Mouse (Mus musculus): ENCODE results near the gene Itgad. TPM values are rescaled to one million over a fixed set of nuclear protein-coding genes. Genes with fewer than 3 reads are reported as not detected.

Itgad gene
- not detected in 2 replicates for polyA plus RNA-seq (2012; rRNA removed)
- polyA plus RNA-seq (2014; fragmentation: Nextera tagmentation; extraction: Ambion mirVana) = not detected in 2 replicates

DNA sequence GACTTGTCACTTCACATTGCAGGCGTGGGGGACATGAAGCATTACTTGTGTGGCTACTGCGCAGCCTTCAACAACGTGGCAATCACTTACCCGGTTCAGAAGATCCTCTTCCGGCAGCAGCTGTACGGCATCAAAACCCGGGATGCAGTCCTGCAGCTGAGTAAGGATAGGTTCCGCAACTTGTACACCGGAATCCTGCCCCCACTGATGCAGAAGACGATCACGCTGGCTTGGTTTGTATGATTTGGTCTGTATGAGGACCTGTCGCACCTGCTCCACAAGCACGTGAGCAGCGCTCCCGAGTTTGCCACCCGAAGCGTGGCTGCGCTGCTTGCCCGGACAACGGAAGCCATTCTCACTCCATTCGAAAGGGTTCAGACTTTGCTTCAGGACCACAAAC, at the start of gene Itgad:
Gene Itgad, plus strand, starts transcription at position 301 of the 400 bp plus-strand sequence.
- H3K27ac ChIP-seq (replicated peaks; ENCODE audit: low read depth, low read length) = no peak within 1 kb of the TSS
- ATAC-seq (ENCODE audit: low FRiP score, low read depth) (no peak), DNase-seq (ENCODE audit: low spot score) (no peak)
- no peaks in the 10 kb centered on the region for H3K36me3 ChIP-seq (ENCODE audit: control insufficient read depth, insufficient read depth, low read length)
- no peaks in the 10 kb centered on the region for H3K9me3 ChIP-seq (ENCODE audit: control insufficient read depth, low read length)
- H3K9ac ChIP-seq (ENCODE audit: low read depth, low read length, severe bottlenecking) = no peak within 1 kb of the TSS
- no peak for TF ChIP-seq POLR2A (IDR thresholded peaks at IDR 0.05; ENCODE audit: borderline replicate concordance, extremely low read depth, insufficient read depth, insufficient read length)
- WGBS = 91% methylated on average over 21 of the region's 21 CpGs
- H3K4me2 ChIP-seq (replicated peaks; ENCODE audit: low read depth, low read length, severe bottlenecking) = no peak within 1 kb of the TSS
- no peak within 1 kb of the TSS for H3K4me3 ChIP-seq (replicated peaks; ENCODE audit: low read length)
- H3K4me1 ChIP-seq (ENCODE audit: control insufficient read depth, insufficient read depth, low read length) = no peaks in the 10 kb centered on the region
- H3K27me3 ChIP-seq (ENCODE audit: control insufficient read depth, insufficient read depth, low read length) = no peaks in the 10 kb centered on the region

DNA sequence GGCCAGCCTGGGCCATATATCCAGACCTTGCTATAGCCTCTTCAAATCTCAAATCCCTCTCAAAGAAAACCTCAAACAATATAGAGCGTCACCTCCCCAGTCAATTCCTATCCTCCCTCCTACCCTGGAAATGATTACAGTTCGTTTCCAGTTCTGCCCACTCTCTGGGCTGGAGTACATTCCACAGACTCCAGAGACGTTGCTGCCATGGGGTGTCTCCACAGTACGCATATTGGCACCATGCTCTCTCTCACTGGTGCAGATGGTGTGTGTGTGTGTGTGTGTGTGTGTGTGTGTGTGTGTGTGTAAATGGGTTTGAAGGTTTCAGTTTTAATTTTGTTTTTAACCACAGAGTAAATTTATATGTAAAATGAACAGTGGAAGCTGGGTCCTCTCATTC, 48.9 kb upstream of the Itgad start:
- ATAC-seq (ENCODE audit: low FRiP score, low read depth) (no peak), DNase-seq (ENCODE audit: low spot score) (no peak)
- Histone ChIP-seq H3K27ac (replicated peaks; ENCODE audit: low read depth, low read length) (no peak overlapping the region), H3K27me3 (ENCODE audit: control insufficient read depth, insufficient read depth, low read length) (no peaks in the 10 kb centered on the region), H3K4me3 (replicated peaks; ENCODE audit: low read length) (no peak overlapping the region), H3K4me1 (ENCODE audit: control insufficient read depth, insufficient read depth, low read length) (no peaks in the 10 kb centered on the region), H3K36me3 (ENCODE audit: control insufficient read depth, insufficient read depth, low read length) (no peaks in the 10 kb centered on the region), H3K4me2 (replicated peaks; ENCODE audit: low read depth, low read length, severe bottlenecking) (no peak overlapping the region), H3K9me3 (ENCODE audit: control insufficient read depth, low read length) (no peaks in the 10 kb centered on the region), H3K9ac (ENCODE audit: low read depth, low read length, severe bottlenecking) (no peak overlapping the region)
- 54% methylated on average over 4 of the region's 4 CpGs for WGBS
- TF ChIP-seq POLR2A (IDR thresholded peaks at IDR 0.05; ENCODE audit: borderline replicate concordance, extremely low read depth, insufficient read depth, insufficient read length) = no peak

DNA sequence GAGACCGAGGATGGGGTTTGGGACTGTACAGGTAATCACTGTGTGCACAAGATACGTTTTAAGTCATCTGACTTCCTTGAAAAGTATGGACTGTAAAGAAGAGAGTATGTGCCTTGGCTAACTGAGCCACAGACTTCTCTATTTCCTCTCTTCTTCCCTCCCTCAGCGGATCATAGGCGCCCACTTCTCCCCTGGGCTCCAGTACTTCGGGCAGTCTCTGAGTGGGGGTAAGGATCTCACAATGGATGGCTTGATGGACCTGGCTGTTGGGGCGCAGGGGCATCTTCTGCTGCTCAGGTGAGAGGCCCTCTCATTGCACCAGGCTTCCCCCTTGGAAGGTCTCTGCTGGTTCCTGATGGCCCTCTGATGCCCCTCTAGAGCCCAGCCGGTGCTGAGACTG, 46.7 kb upstream of the Itgad start:
- no peaks in the 10 kb centered on the region for H3K36me3 ChIP-seq (ENCODE audit: control insufficient read depth, insufficient read depth, low read length)
- no peak overlapping the region for H3K4me3 ChIP-seq (replicated peaks; ENCODE audit: low read length)
- H3K9me3 ChIP-seq (ENCODE audit: control insufficient read depth, low read length) = no peaks in the 10 kb centered on the region
- no peak for ATAC-seq (ENCODE audit: low FRiP score, low read depth)
- no peaks in the 10 kb centered on the region for H3K4me1 ChIP-seq (ENCODE audit: control insufficient read depth, insufficient read depth, low read length)
- no peak overlapping the region for H3K27ac ChIP-seq (replicated peaks; ENCODE audit: low read depth, low read length)
- H3K27me3 ChIP-seq (ENCODE audit: control insufficient read depth, insufficient read depth, low read length) = no peaks in the 10 kb centered on the region
- no peak overlapping the region for H3K4me2 ChIP-seq (replicated peaks; ENCODE audit: low read depth, low read length, severe bottlenecking)
- no peak overlapping the region for H3K9ac ChIP-seq (ENCODE audit: low read depth, low read length, severe bottlenecking)
- TF ChIP-seq POLR2A (IDR thresholded peaks at IDR 0.05; ENCODE audit: borderline replicate concordance, extremely low read depth, insufficient read depth, insufficient read length) = no peak
- DNase-seq (ENCODE audit: low spot score) = no peak
- 85% methylated on average over 7 of the region's 7 CpGs for WGBS

DNA sequence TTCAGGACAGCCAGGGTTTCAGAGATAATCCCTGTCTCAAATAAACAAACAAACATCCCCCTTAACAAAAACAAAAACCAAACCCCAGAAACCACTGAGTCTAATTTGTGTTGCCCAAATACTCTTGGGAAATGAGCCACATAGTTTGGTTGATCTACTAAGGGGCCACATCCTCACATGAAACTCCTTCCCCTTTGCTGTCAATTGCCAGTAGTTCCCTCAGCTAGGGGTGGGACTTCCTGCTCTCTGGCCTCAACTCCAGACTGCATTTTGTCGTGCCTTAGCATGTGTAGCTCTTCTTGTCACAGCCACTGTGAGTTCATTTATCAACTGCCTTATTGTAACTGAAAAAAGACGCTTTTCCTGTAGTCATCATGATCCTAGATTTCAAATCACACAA, 43.9 kb upstream of the Itgad start:
- Histone ChIP-seq H3K36me3 (ENCODE audit: control insufficient read depth, insufficient read depth, low read length) (no peaks in the 10 kb centered on the region), H3K27ac (replicated peaks; ENCODE audit: low read depth, low read length) (no peak overlapping the region), H3K4me1 (ENCODE audit: control insufficient read depth, insufficient read depth, low read length) (no peaks in the 10 kb centered on the region), H3K9me3 (ENCODE audit: control insufficient read depth, low read length) (no peaks in the 10 kb centered on the region), H3K9ac (ENCODE audit: low read depth, low read length, severe bottlenecking) (no peak overlapping the region), H3K4me2 (replicated peaks; ENCODE audit: low read depth, low read length, severe bottlenecking) (no peak overlapping the region), H3K27me3 (ENCODE audit: control insufficient read depth, insufficient read depth, low read length) (no peaks in the 10 kb centered on the region), H3K4me3 (replicated peaks; ENCODE audit: low read length) (no peak overlapping the region)
- ATAC-seq (ENCODE audit: low FRiP score, low read depth) (no peak), DNase-seq (ENCODE audit: low spot score) (no peak)
- WGBS = 75% methylated on average over 2 of the region's 2 CpGs
- no peak for TF ChIP-seq POLR2A (IDR thresholded peaks at IDR 0.05; ENCODE audit: borderline replicate concordance, extremely low read depth, insufficient read depth, insufficient read length)

DNA sequence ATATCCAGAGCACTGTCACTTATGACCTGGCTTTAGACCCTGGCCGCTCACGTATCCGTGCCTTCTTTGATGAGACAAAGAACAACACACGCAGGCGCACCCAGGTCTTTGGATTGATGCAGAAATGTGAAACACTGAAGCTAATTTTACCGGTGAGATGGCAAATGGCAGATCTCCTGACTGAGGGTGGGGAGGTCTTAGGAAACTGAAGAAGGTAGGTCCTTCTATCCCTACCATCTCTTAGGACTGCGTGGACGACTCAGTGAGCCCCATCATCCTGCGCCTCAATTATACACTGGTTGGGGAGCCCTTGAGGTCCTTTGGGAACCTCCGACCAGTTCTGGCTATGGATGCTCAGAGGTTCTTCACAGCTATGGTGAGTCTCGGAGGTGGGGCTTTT, 42.0 kb upstream of the Itgad start:
- Histone ChIP-seq H3K27ac (replicated peaks; ENCODE audit: low read depth, low read length) (no peak overlapping the region), H3K4me3 (replicated peaks; ENCODE audit: low read length) (no peak overlapping the region), H3K9me3 (ENCODE audit: control insufficient read depth, low read length) (no peaks in the 10 kb centered on the region), H3K9ac (ENCODE audit: low read depth, low read length, severe bottlenecking) (no peak overlapping the region), H3K27me3 (ENCODE audit: control insufficient read depth, insufficient read depth, low read length) (no peaks in the 10 kb centered on the region), H3K36me3 (ENCODE audit: control insufficient read depth, insufficient read depth, low read length) (no peaks in the 10 kb centered on the region), H3K4me2 (replicated peaks; ENCODE audit: low read depth, low read length, severe bottlenecking) (no peak overlapping the region), H3K4me1 (ENCODE audit: control insufficient read depth, insufficient read depth, low read length) (no peaks in the 10 kb centered on the region)
- WGBS = 88% methylated on average over 11 of the region's 11 CpGs
- ATAC-seq (ENCODE audit: low FRiP score, low read depth) (no peak), DNase-seq (ENCODE audit: low spot score) (no peak)
- TF ChIP-seq POLR2A (IDR thresholded peaks at IDR 0.05; ENCODE audit: borderline replicate concordance, extremely low read depth, insufficient read depth, insufficient read length) = no peak
